Mouse (Mus musculus) stomach, postnatal 0 days (tissue): Measurements from ENCODE around the gene Uaca. TPM values are rescaled to one million over a fixed set of nuclear protein-coding genes. Genes with fewer than 3 reads are reported as not detected.
A peak's percentile ranks its signal among the peaks of the same experiment; 100 is the strongest.

Experiments used
- ATAC-seq: fragments of 200-750 bp; cut with Nextera tagmentation; 2 replicates; pipeline ENCODE4 v1.8.0; 2017; ENCODE audit not compliant: low FRiP score, low TSS enrichment
- DNase-seq: peaks from one replicate; pipeline ENCODE4 v3.0.0-alpha.2; 2016; ENCODE audit warnings: low spot score
- H3K27ac ChIP-seq: fragments of 300-500 bp; sonication (generic); replicated peaks from 2 replicates; pipeline ENCODE4 v1.5.1; 2014; ENCODE audit warnings: mild to moderate bottlenecking, control low read depth
- H3K27me3 ChIP-seq: fragments of 300-500 bp; sonication (generic); 2 replicates; pipeline ENCODE4 v1.6.1; 2014; ENCODE audit warnings: low read length; ENCODE audit not compliant: control insufficient read depth, insufficient read depth
- H3K36me3 ChIP-seq: fragments of 300-500 bp; sonication (generic); 2 replicates; pipeline ENCODE4 v1.6.1; 2014; ENCODE audit warnings: low read length, mixed read lengths; ENCODE audit not compliant: control insufficient read depth, insufficient read depth
- H3K4me1 ChIP-seq: fragments of 300-500 bp; sonication (generic); replicated peaks from 2 replicates; pipeline ENCODE4 v1.6.1; 2014; ENCODE audit warnings: antibody characterized with exemption; ENCODE audit not compliant: control insufficient read depth, insufficient read depth
- H3K4me2 ChIP-seq: fragments of 300-500 bp; sonication (generic); replicated peaks from 2 replicates; pipeline ENCODE4 v1.6.1; 2014; ENCODE audit warnings: low read depth, mild to moderate bottlenecking, control low read depth, moderate library complexity
- H3K4me3 ChIP-seq: fragments of 300-500 bp; sonication (generic); 2 replicates; pipeline ENCODE4 v1.5.1; 2014; ENCODE audit warnings: low read depth, low read length, control low read depth
- H3K9ac ChIP-seq: fragments of 300-500 bp; sonication (generic); 2 replicates; pipeline ENCODE4 v1.6.1; 2014; ENCODE audit warnings: mild to moderate bottlenecking, low read length, control low read depth, mixed read lengths
- H3K9me3 ChIP-seq: fragments of 300-500 bp; sonication (generic); 2 replicates; pipeline ENCODE4 v1.6.1; 2016; ENCODE audit warnings: low read length; ENCODE audit not compliant: control insufficient read depth
- CTCF ChIP-seq: IDR thresholded peaks from 2 replicates; pipeline ENCODE4 v1.5.1; 2016; ENCODE audit warnings: antibody characterized with exemption, low read depth, mild to moderate bottlenecking, moderate library complexity
- EP300 ChIP-seq: optimal IDR thresholded peaks from 2 replicates; pipeline ENCODE3; 2016; ENCODE audit warnings: antibody characterized with exemption
- WGBS: fragments of 180-500 bp; shearing (Covaris S2); extraction: QIAGEN DNeasy Blood & Tissue Kit; methylation state at CpG from one replicate; pipeline ENCODE4 v1.1.7; 2014; 5-methylcytosine and 5-hydroxymethylcytosine counted together
- polyA plus RNA-seq: library from polyadenylated mRNA; unstranded; fragments of >200 nt; fragmentation: Nextera tagmentation; extraction: Ambion mirVana; gene quantifications from 2 replicates; pipeline ENCODE4 v1.2.1, GENCODE M21; 2015

Uaca gene
- polyA plus RNA-seq, 1 experiment from 2014 or later, result 17.3 TPM

DNA sequence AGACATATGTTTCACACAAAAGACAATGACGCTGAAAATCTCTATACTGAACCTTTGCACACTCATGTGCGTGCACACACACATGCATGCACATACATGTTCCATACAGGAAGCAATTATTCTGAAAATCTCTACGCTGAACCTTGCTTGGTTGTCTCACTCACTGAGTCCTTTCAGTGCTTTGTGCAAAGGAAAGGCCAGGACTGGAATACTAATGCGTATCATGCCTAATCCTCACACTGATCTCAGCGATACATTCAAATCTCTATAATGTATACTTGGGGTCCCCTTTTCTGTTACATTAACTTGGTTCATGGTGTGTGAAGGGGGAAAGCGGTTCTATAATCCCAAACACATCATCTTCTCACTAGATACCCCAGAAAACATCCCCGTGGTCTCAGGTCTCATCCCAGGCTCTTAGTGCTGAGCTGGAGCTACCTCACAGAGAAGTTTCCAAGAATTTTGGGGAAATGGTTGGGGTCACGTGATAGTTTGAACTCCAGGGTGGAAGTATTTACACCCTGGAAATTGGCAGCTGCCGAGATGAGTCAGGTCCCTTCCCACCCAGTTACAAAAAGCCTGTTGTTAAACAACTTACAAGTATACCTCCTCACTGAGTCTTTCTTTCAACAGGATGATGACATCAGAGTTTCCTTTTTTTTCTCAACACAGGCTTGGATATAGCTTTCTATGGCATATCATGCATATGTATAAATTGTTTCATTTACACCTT lies 12.1 kb upstream of the Uaca start:
- Histone ChIP-seq H3K9ac (no peak overlapping the region), H3K27ac (0 out of 2 replicates have a peak overlapping the region, but pooled peaks have one; percentile 25), H3K4me2 (no peak overlapping the region), H3K4me3 (no peak overlapping the region), H3K27me3 (no peaks in the 10 kb centered on the region), H3K9me3 (no peaks in the 10 kb centered on the region), H3K36me3 (no peaks in the 10 kb centered on the region), H3K4me1 (no peaks in the 10 kb centered on the region)
- WGBS, result 72% methylated on average over 9 of the region's 9 CpGs
- no peak for ATAC-seq
- TF ChIP-seq EP300, result no peak
- TF ChIP-seq CTCF, result no peak
- DNase-seq, result no peak

DNA sequence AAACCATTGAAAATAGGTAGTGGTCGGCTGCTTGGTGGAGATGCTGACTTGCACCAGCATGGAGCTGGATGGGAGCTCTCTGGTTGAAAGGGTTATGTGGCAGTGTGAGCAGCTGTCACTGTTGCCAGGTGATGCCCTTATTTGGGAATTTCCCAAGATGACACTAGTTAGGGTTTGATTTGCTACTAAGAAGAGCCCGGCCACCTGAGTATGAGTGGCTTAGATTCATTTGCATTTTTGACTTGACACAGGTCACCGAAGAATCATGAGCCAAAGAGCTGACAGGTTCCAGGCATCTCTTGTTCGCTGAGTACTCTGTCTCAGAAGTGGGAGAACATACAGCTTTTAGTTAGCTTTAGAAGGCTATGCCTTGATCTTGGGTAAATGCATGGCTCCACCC lies 9.3 kb upstream of the Uaca start:
- WGBS, result 67% methylated on average over 4 of the region's 4 CpGs

GRCm38 (mm10) chr9:60787517-60788110 lies 6.7 kb upstream of the Uaca start:
- H3K9me3 ChIP-seq, result no peaks in the 10 kb centered on the region
- no peak overlapping the region for H3K4me3 ChIP-seq
- no peaks in the 10 kb centered on the region for H3K36me3 ChIP-seq
- no peak for DNase-seq
- no peak overlapping the region for H3K27ac ChIP-seq
- ATAC-seq, result no peak
- TF ChIP-seq CTCF, result no peak
- no peak for TF ChIP-seq EP300
- no peak overlapping the region for H3K9ac ChIP-seq
- 10% methylated on average over 2 of the region's 2 CpGs for WGBS
- H3K27me3 ChIP-seq, result no peaks in the 10 kb centered on the region
- no peaks in the 10 kb centered on the region for H3K4me1 ChIP-seq
- no peak overlapping the region for H3K4me2 ChIP-seq

More for the DNA sequence above, 9.3 kb upstream of the Uaca start:
- ATAC-seq, result no peak
- DNase-seq, result no peak
- Histone ChIP-seq H3K27me3 (no peaks in the 10 kb centered on the region), H3K36me3 (no peaks in the 10 kb centered on the region), H3K9me3 (no peaks in the 10 kb centered on the region), H3K4me3 (no peak overlapping the region), H3K27ac (no peak overlapping the region), H3K4me2 (no peak overlapping the region), H3K4me1 (no peaks in the 10 kb centered on the region), H3K9ac (no peak overlapping the region)
- no peak for TF ChIP-seq CTCF
- no peak for TF ChIP-seq EP300

DNA sequence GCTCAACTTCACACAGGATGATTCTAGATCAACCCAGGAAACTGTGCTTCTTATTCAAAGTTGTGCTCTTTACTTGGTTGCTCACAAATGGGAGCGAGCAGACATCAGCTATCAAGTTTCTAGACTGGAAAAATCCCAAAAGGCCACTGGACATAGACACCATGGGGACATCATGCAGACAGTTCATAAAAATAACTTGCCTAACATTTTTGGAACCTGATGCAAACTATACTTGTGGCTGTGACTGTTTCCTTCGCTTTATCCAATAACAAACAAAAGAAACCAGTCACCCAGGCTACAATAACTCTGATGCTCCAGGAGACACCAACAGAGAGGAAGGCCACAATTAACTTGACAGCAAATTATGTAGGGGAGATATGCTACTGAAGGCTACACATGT lies 4.1 kb upstream of the Uaca start:
- Histone ChIP-seq H3K4me3 (no peak overlapping the region), H3K9ac (no peak overlapping the region), H3K27me3 (no peaks in the 10 kb centered on the region), H3K36me3 (no peaks in the 10 kb centered on the region), H3K4me2 (no peak overlapping the region), H3K4me1 (no peaks in the 10 kb centered on the region), H3K27ac (no peak overlapping the region), H3K9me3 (no peaks in the 10 kb centered on the region)
- TF ChIP-seq CTCF, result no peak
- TF ChIP-seq EP300, result no peak
- WGBS, result 94% methylated on average over 2 of the region's 2 CpGs
- DNase-seq (no peak), ATAC-seq (no peak)

DNA sequence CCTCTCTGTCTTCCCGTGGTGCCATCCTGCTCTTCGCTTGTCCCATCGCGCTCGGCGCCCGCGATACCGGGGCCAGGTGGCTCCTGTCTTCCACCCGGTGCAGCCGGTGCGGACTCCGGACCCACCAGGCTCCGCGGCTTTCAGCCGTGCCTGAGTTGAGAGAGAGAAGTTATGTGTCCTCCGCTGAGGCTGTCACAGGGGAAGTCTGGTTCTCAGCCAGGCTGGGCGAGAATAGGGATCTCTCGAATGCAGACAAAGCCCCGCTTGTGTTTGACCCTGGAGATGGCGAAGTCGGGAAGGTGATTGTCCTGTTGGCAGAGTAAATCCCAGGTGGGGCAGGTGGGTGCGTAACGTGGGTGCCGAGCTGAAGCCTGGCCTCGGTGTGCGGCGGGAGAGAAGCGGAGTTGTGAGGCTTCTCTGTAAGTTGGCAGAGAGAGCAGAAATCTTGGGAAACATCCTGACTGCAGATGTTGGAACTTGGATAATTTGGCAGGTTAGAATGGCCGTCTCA lies 554 bp downstream of the Uaca start:
- peak overlapping the region; percentile 78 for H3K27ac ChIP-seq
- H3K4me3 ChIP-seq, result peak overlapping the region; percentile 86
- H3K9ac ChIP-seq, result peak overlapping the region; percentile 78
- no peaks in the 10 kb centered on the region for H3K27me3 ChIP-seq
- H3K4me2 ChIP-seq, result peak overlapping the region; percentile 99
- no peaks in the 10 kb centered on the region for H3K9me3 ChIP-seq
- no peaks in the 10 kb centered on the region for H3K36me3 ChIP-seq
- peak; percentile 57 for ATAC-seq
- under 1% methylated on average over 30 of the region's 30 CpGs for WGBS
- TF ChIP-seq EP300, result no peak
- no peak for TF ChIP-seq CTCF
- H3K4me1 ChIP-seq, result no peaks in the 10 kb centered on the region; the same call in 1 of the 2 replicates
- DNase-seq, result peak; percentile 66

DNA sequence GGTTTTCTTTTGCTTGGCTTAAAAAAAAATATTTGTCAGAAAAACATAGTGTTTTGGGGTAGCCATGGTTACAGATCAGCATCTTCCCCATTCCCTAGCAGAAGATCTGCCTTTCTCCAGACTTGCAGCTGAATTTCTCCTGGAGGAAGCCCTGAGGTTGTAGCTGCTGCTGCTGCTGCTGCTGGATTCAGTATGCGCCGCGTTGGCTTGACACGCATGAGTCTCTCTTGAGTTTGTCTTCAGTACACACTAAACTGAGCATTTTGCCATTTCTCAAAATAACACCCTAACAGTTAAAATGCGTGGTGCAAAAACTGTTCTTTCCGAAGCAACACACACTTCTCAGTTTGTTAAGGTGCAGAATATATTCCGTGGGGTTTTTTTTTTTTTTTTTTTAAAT lies 1.7 kb downstream of the Uaca start:
- Histone ChIP-seq H3K4me1 (no peaks in the 10 kb centered on the region; the same call in 1 of the 2 replicates), H3K27me3 (no peaks in the 10 kb centered on the region), H3K4me2 (no peak overlapping the region), H3K9me3 (no peaks in the 10 kb centered on the region), H3K4me3 (no peak overlapping the region), H3K36me3 (no peaks in the 10 kb centered on the region), H3K9ac (no peak overlapping the region), H3K27ac (no peak overlapping the region)
- DNase-seq, result no peak
- WGBS, result 76% methylated on average over 7 of the region's 7 CpGs
- TF ChIP-seq EP300, result no peak
- no peak for ATAC-seq
